In the genomic region with DNA sequence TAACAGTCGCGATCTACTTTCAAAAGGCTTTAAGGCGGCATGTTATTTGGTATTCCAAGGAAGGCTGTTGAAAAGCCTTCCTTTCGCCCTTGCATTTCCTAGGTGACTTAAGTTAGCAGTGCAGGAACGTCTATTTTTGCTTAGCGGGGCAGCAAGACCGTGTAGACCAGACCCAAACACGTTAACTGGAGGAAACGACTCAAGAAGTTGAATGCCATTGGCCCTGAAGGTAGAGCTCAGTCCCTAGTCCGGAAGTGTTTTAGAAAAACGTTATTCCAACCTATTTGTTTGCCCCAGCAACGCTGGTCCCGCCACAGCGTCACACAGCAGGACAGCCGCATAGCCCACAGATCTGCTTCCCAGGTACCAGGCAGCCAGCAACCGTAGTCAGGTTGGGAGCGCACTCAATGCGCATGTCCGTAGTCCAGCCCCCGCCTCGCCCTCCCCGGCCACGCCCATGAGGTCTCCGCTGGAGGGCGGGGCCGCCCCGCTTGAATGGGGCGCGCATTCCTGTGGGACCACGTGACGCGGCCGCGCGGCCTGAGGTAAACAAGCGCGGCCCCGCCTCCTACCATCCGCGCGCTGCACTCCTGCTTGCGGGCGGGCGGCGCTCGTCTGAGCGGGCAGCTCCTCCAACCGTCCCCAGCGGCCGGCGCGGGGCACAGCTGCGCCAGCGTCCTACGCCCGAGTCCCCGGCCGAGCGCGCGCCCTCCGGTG, we compare ENCODE assay signal across 8 mouse cellular contexts. TPM values are rescaled to one million over a fixed set of nuclear protein-coding genes. Genes with fewer than 3 reads are reported as not detected.
DNase-seq lines count a peak whose midpoint lies in the region; ATAC-seq and TF ChIP-seq lines count a peak whose summit lies in the region.

Otud1 (plus strand) TSS at position 595 of the 717 bp plus-strand sequence.

- peak within 1 kb of the TSS; percentile 79 for H3K4me2 ChIP-seq in forebrain, postnatal 0 days (ENCODE audit: low read depth)
- peak within 1 kb of the TSS; percentile 64 for H3K4me2 ChIP-seq in neural tube, embryonic 14.5 days (ENCODE audit: low read depth, low read length)

- WGBS in forebrain, postnatal 0 days, result under 1% methylated on average over 61 of the region's 62 CpGs
- WGBS in neural tube, embryonic 14.5 days, result under 1% methylated on average over 49 of the region's 62 CpGs

- H3K27ac ChIP-seq in MEL (ENCODE audit: control insufficient read depth, low read depth, low read length), result peak within 1 kb of the TSS; percentile 13
- peak within 1 kb of the TSS; percentile 87 for H3K27ac ChIP-seq in forebrain, postnatal 0 days (ENCODE audit: low read depth, low read length)
- peak within 1 kb of the TSS; percentile 79 for H3K27ac ChIP-seq in neural tube, embryonic 14.5 days (ENCODE audit: low read depth, low read length)
- H3K27ac ChIP-seq in testis, adult 2 months (ENCODE audit: control insufficient read depth, insufficient read depth, low read depth, low read length), result peak within 1 kb of the TSS; percentile 96

- H3K27me3 ChIP-seq in MEL (ENCODE audit: control insufficient read depth in 1 of 2, insufficient read depth in 2 of 2, low read length in 2 of 2), result peaks cover 0 to 5% of the 10 kb centered on the region in 2 experiments; a peak in 2 of 4 replicates
- no peaks in the 10 kb centered on the region for H3K27me3 ChIP-seq in forebrain, postnatal 0 days (ENCODE audit: insufficient read depth, low read length)
- H3K27me3 ChIP-seq in neural tube, embryonic 14.5 days (ENCODE audit: control insufficient read depth, insufficient read depth, low read length), result peaks cover 11% of the 10 kb centered on the region; the same call in 1 of the 2 replicates
- no peaks in the 10 kb centered on the region for H3K27me3 ChIP-seq in testis, adult 2 months (ENCODE audit: control insufficient read depth, insufficient read depth, low read length)

- H3K79me2 ChIP-seq in MEL (ENCODE audit: control insufficient read depth, insufficient read depth, low read length, poor library complexity), result no peaks in the 10 kb centered on the region

- TF ChIP-seq RAD21 in MEL (IDR thresholded peaks at IDR 0.05; ENCODE audit: low read depth, low read length), result no peak

- TF ChIP-seq POLR2A in MEL (IDR thresholded peaks at IDR 0.05; ENCODE audit: control insufficient read depth in 1 of 2, insufficient read depth in 1 of 2, low read depth in 1 of 2, low read length in 2 of 2, poor library complexity in 1 of 2), result peak; percentile 43 to 47; a peak in 3 of 4 replicates
- TF ChIP-seq POLR2A in testis, adult 2 months (IDR thresholded peaks at IDR 0.05; ENCODE audit: control insufficient read depth, low read depth, low read length), result peak; percentile 98

- H3K4me3 ChIP-seq in MEL (ENCODE audit: control insufficient read depth in 1 of 2, insufficient read depth in 1 of 2, low read depth in 2 of 2, low read length in 2 of 2), result peak within 1 kb of the TSS; percentile 54 to 78
- H3K4me3 ChIP-seq in forebrain, postnatal 0 days (ENCODE audit: low read depth, low read length), result peak within 1 kb of the TSS; percentile 82
- H3K4me3 ChIP-seq in neural tube, embryonic 14.5 days (ENCODE audit: low read depth, low read length), result peak within 1 kb of the TSS; percentile 78
- peak within 1 kb of the TSS; percentile 93 for H3K4me3 ChIP-seq in testis, adult 2 months (ENCODE audit: control insufficient read depth, low read depth, low read length)

- peak; percentile 90 for DNase-seq in MEL (ENCODE audit: low read depth, low spot score)
- peak; percentile 97 for DNase-seq in cerebellum, adult 8-10 months
- peak; percentile 97 for DNase-seq in forebrain, postnatal 0 days
- peak; percentile 95 to 96 for DNase-seq in heart, postnatal 36 days
- DNase-seq in layer of hippocampus, adult 18-20 months (ENCODE audit: low spot score in 2 of 2), result peak; percentile 95 to 98
- peak; percentile 96 to 97 for DNase-seq in lung, adult 18-20 months

- intact Hi-C loops in heart, postnatal 36 days (cut with DNase I), result loop anchor here (5.0 to 10.0 kb wide), 2 partner anchors 45 to 983 kb away; partner anchors contain the start of genes Bmi1 and Commd3

- H3K9ac ChIP-seq in MEL (ENCODE audit: control insufficient read depth, low read depth, low read length, poor library complexity, severe bottlenecking), result peak within 1 kb of the TSS; percentile 63
- peak within 1 kb of the TSS; percentile 80 for H3K9ac ChIP-seq in forebrain, postnatal 0 days
- peak within 1 kb of the TSS; percentile 74 for H3K9ac ChIP-seq in neural tube, embryonic 14.5 days (replicated peaks; ENCODE audit: low read depth, low read length)

- no peak for TF ChIP-seq EP300 in MEL (IDR thresholded peaks at IDR 0.05; ENCODE audit: low read depth in 1 of 2, low read length in 2 of 2)

- H3K4me1 ChIP-seq in MEL (ENCODE audit: control insufficient read depth in 1 of 2, insufficient read depth in 2 of 2, low read length in 2 of 2), result no peaks in the 10 kb centered on the region
- H3K4me1 ChIP-seq in forebrain, postnatal 0 days (ENCODE audit: insufficient read depth), result no peaks in the 10 kb centered on the region
- 0 out of 2 replicates have a peak, but pooled peaks cover 4% of the 10 kb centered on the region for H3K4me1 ChIP-seq in neural tube, embryonic 14.5 days (ENCODE audit: control insufficient read depth, insufficient read depth, low read length)
- no peaks in the 10 kb centered on the region; the same call in none of the 2 replicates for H3K4me1 ChIP-seq in testis, adult 2 months (ENCODE audit: control insufficient read depth, insufficient read depth, low read length)

- peak; percentile 95 for ATAC-seq in forebrain, postnatal 0 days
- peak; percentile 97 for ATAC-seq in neural tube, embryonic 14.5 days (ENCODE audit: low read depth)

- no peaks in the 10 kb centered on the region for H3K36me3 ChIP-seq in MEL (ENCODE audit: control insufficient read depth in 1 of 2, insufficient read depth in 2 of 2, low read length in 2 of 2)
- H3K36me3 ChIP-seq in forebrain, postnatal 0 days (ENCODE audit: insufficient read depth), result no peaks in the 10 kb centered on the region
- H3K36me3 ChIP-seq in neural tube, embryonic 14.5 days (ENCODE audit: control insufficient read depth, insufficient read depth, low read length), result no peaks in the 10 kb centered on the region
- no peaks in the 10 kb centered on the region for H3K36me3 ChIP-seq in testis, adult 2 months (ENCODE audit: control insufficient read depth, insufficient read depth, low read length)

- H3K9me3 ChIP-seq in MEL (replicated peaks; ENCODE audit: insufficient read depth, low read length), result no peaks in the 10 kb centered on the region
- H3K9me3 ChIP-seq in forebrain, postnatal 0 days (ENCODE audit: low read length), result no peaks in the 10 kb centered on the region
- no peaks in the 10 kb centered on the region for H3K9me3 ChIP-seq in neural tube, embryonic 14.5 days (ENCODE audit: control insufficient read depth, low read length)

- no peak for TF ChIP-seq CTCF in MEL (IDR thresholded peaks at IDR 0.05 in 2 of 3, conservative IDR thresholded peaks at IDR 0.05 in 1 of 3; ENCODE audit: control insufficient read depth in 1 of 3, insufficient read depth in 1 of 3, low read depth in 2 of 3, low read length in 3 of 3, poor library complexity in 1 of 3, severe bottlenecking in 1 of 3)
- TF ChIP-seq CTCF in forebrain, postnatal 0 days (IDR thresholded peaks at IDR 0.05; ENCODE audit: low read depth), result peak; percentile 58
- no peak for TF ChIP-seq CTCF in testis, adult 2 months (IDR thresholded peaks at IDR 0.05; ENCODE audit: control insufficient read depth, insufficient read depth, insufficient replicate concordance, low read depth, low read length)

TF ChIP-seq in MEL, 35 proteins besides CTCF, POLR2A, EP300 and RAD21 (continues in another document):
- TF ChIP-seq USF2 (IDR thresholded peaks at IDR 0.05; ENCODE audit: borderline replicate concordance in 1 of 2, insufficient read depth in 1 of 2, low read depth in 1 of 2, low read length in 2 of 2) (peak in 1 of 2 experiments; percentile 79; a peak in 2 of 4 replicates), GABPA (IDR thresholded peaks at IDR 0.05; ENCODE audit: low read depth, low read length) (no peak), ZKSCAN1 (IDR thresholded peaks at IDR 0.05; ENCODE audit: low read depth, low read length) (no peak), MAX (IDR thresholded peaks at IDR 0.05; ENCODE audit: low read length) (peak; percentile 87), BHLHE40 (IDR thresholded peaks at IDR 0.05; ENCODE audit: borderline replicate concordance, low read depth, low read length) (no peak), SMC3 (IDR thresholded peaks at IDR 0.05; ENCODE audit: low read depth, low read length) (no peak), MAZ (IDR thresholded peaks at IDR 0.05; ENCODE audit: low read depth, low read length) (no peak; the same call in 1 of the 2 replicates), NRF1 (IDR thresholded peaks at IDR 0.05; ENCODE audit: insufficient read depth, low read depth, low read length, poor library complexity, severe bottlenecking) (peak; percentile 78), TAL1 (IDR thresholded peaks at IDR 0.05; ENCODE audit: low read length) (no peak), ZMIZ1 (IDR thresholded peaks at IDR 0.05; ENCODE audit: low read depth, low read length) (no peak), CHD1 (IDR thresholded peaks at IDR 0.05; ENCODE audit: low read depth, low read length) (no peak), TCF12 (IDR thresholded peaks at IDR 0.05; ENCODE audit: low read depth, low read length) (no peak), MYB (IDR thresholded peaks at IDR 0.05; ENCODE audit: low read depth, low read length) (no peak), MXI1 (IDR thresholded peaks at IDR 0.05; ENCODE audit: low read depth, low read length) (peak; percentile 38; the same call in 1 of the 2 replicates), USF1 (IDR thresholded peaks at IDR 0.05; ENCODE audit: low read depth, low read length) (peak; percentile 95), MYC (IDR thresholded peaks at IDR 0.05; ENCODE audit: low read depth, low read length) (no peak), SIN3A (IDR thresholded peaks at IDR 0.05; ENCODE audit: low read length) (peak; percentile 47; the same call in 1 of the 2 replicates), HCFC1 (IDR thresholded peaks at IDR 0.05; ENCODE audit: low read depth, low read length) (no peak; the same call in 1 of the 2 replicates), ETS1 (IDR thresholded peaks at IDR 0.05; ENCODE audit: low read depth, low read length) (peak; percentile 43)

RNA-seq across cellular contexts. Expression of gene Otud1, which starts in this region (rescaled TPM):
- total RNA-seq in MEL (2012; rRNA removed), result 0.27 and 0.29 TPM in 2 replicates
- under 1 TPM in 1 of 2 experiments, not detected in 1; 0.45 TPM for polyA plus RNA-seq in MEL (2012; ENCODE audit: insufficient read depth in 1 of 2, insufficient read length in 2 of 2, low read depth in 1 of 2, low replicate concordance in 2 of 2, missing spikeins in 1 of 2)
- total RNA-seq in forebrain, postnatal 0 days (2014; rRNA removed), result 7.4 and 10.3 TPM in 2 replicates
- polyA plus RNA-seq in forebrain, postnatal 0 days (2015; fragmentation: Nextera tagmentation; extraction: Ambion mirVana), result 3.6 TPM in 2 replicates
- 10 to 100 TPM; 18.7 to 29.6 TPM for total RNA-seq in heart, postnatal 36 days (2021)
- 10 to 100 TPM; 13.8 to 14.4 TPM for total RNA-seq in layer of hippocampus, adult 18-20 months (2021)
- 1.6 and 2.4 TPM in 2 replicates for polyA plus RNA-seq in neural tube, embryonic 14.5 days (2014; fragmentation: Nextera tagmentation; extraction: Ambion mirVana)
- 12.8 and 14.6 TPM in 2 replicates for polyA plus RNA-seq in testis, adult 2 months (2012; rRNA removed)

Comparison
In these comparisons a context has a peak if more than half of its experiments do, and no peak if none do; other contexts are left out.
1. Peak in every context shown above with its lines: DNase-seq, ATAC-seq, H3K4me3 ChIP-seq and H3K27ac ChIP-seq.
2. Peak in DNase-seq, H3K4me3 ChIP-seq, H3K27ac ChIP-seq and H3K9ac ChIP-seq in MEL; RNA of the gene not detected or under 1 TPM.
3. H3K27ac ChIP-seq: peak in every context shown above with its lines; median percentile 96 in testis, adult 2 months; 87 in forebrain, postnatal 0 days; 79 in neural tube, embryonic 14.5 days; 13 in MEL.